Mouse (Mus musculus) erythroid progenitor cell, adult 5-6 weeks (primary cell): ENCODE measurements around the gene Kirrel2. TPM values are rescaled to one million over a fixed set of nuclear protein-coding genes. Genes with fewer than 3 reads are reported as not detected.
A peak's percentile ranks its signal among the peaks of the same experiment; 100 is the strongest.
"Not testable (repeated sequence)": the region's sequence is repeated elsewhere in the genome, so short reads cannot be mapped to it uniquely, and the experiment has no call there.

ENCODE experiments used
- ATAC-seq: replicated peaks from 2 replicates; pipeline ENCODE4 v1.8.0; 2016; ENCODE audit warnings: moderate number of reproducible peaks, mild to moderate bottlenecking, moderate TSS enrichment, inconsistent platforms; ENCODE audit not compliant: poor library complexity, low FRiP score, severe bottlenecking
- total RNA-seq, 2 experiments: library from RNA; stranded (forward) in 1 of 2; stranded (reverse) in 1 of 2; fragments of 150-400 nt in 1 of 2; fragments of 186-747, 209-891 nt in 1 of 2; gene quantifications; 2 replicates each; pipeline versions ENCODE4 v1.2.3 to v1.2.4; 2015 to 2017; ENCODE audit warnings: low replicate concordance in 2 of 2

The Kirrel2 gene
- total RNA-seq (2015; ENCODE audit: low replicate concordance): not detected in 2 replicates
- total RNA-seq (2017; ENCODE audit: low replicate concordance): not detected in 2 replicates

DNA sequence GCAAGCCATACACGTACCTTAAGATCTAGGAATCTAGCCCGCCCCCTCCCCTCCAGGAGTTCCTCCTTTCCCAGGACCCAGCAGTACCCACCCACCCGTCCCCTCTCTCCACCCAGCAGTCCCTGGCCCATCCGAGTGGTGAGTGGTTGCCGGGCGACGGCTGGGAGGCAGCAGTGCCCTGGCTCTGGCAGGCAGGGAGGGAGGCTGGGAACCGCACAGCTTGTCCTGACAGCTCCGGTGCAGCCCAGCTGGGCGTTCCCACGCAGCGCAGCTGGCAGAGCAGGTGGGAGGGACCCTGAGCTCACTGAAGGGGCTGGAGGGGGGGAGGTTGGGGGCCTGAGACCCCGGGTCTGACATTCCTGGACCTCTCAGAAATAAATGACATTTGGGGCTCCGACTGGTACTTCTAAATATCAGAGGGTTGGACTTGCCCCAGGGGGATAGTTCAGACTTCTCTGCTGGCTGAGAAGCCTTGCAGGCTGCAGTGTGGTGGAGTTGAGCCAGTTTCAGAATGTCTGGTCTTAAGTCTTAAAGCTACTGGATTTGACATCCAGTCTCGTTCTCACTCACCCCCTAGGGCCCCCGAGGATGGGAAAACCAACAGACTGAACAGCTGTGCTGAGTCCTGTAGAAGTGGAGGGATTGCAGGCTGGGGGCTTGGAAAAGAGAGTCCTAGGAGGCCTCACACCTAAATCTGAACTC lies at the start of gene Kirrel2, which contains the start of gene Nphs1:
Gene Kirrel2, minus strand, starts transcription at position 62 of the 702 bp plus-strand sequence.
Gene Nphs1, plus strand, starts transcription at position 687 of the 702 bp plus-strand sequence.
- no peak for ATAC-seq

DNA sequence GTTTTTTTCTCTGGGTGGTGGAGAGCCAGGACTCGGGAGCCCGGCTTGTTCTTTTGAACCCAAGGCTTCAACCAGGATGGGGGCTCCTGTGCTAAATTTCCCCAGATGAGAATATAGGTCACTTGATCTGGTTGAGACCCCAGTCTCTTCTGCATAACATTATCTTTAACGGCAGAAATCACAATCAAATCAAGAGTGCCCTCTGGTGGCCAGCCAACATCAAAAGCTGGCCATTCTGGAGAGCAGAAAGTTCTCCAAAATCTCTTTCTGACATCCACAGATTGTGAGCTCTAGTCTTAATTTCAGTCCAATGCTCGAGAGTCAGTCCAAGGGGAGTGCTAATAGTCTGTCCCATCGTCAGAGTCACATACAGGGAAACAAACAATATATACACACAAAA lies 43.7 kb upstream of the Kirrel2 start:
- ATAC-seq: not testable (repeated sequence)

DNA sequence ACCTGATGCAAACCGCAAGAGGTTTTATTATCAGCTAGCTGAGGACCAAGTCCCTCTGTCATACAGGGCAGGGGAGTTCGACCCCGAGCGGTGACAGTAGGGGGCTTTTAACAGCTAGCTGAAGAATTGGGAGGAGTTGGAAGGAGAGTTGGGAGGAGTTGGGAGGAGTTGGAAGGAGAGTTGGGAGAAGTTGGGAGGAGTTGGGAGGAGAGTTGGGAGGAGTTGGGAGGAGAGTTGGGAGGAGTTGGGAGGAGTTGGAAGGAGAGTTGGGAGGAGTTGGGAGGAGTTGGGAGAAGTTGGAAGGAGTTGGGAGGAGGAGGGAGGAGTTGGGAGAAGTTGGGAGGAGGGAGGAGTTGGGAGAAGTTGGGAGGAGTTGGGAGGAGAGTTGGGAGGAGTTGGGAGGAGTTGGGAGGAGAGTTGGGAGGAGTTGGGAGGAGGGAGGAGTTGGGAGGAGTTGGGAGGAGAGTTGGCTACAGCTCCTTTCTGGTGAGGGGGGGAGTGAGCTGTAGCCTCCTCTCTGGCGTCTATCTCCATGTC lies 38.1 kb upstream of the Kirrel2 start:
- not testable (repeated sequence) for ATAC-seq

DNA sequence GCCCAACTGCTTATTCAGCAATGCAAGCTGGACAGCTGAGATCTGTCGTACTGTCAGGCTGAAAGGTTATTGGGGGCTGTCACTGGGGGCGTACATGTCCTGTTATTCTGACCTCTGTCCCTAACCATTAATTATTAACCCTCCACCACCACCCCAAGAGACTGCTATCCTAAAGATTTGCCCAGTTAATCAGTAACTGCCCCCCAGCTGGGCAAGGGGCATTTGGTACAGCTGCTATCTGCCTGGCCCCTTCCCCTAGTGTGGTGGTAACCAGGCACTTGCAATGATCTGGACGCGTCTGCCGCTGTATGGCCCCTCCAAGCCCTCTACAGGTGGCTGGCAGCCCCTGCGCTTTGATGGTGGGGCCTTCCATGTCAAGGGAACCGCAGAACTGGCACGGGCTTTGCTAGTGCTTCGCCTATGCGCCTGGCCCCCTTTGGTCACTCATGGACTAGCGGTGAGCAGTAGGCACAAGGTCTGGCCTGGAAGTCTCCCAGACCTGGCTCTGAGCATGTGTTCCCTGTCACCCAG lies 36.0 kb upstream of the Kirrel2 start, which contains the start of gene Prodh2:
Gene Prodh2, plus strand, starts transcription at position 222 of the 531 bp plus-strand sequence.
- no peak for ATAC-seq

DNA sequence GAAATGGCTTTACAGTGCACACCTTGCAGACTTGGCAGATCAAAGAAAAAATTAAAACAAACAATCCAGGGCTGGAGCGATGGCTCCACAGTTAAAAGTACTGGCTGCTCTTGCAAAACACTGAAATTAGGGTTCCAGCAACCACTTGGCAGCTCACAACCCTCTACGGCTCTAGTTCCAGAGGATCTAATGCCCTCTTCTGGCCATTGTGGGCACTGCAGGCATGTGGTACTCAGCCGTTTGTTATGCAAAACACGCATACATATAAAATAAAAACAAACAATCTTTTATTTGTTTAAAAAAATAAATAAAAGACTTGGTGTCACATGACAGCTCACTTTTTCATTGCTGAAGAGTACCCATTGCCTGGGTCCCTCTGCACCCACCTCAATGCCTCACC lies 35.3 kb upstream of the Kirrel2 start:
- peak; percentile 70; the same call in 1 of the 2 replicates for ATAC-seq

DNA sequence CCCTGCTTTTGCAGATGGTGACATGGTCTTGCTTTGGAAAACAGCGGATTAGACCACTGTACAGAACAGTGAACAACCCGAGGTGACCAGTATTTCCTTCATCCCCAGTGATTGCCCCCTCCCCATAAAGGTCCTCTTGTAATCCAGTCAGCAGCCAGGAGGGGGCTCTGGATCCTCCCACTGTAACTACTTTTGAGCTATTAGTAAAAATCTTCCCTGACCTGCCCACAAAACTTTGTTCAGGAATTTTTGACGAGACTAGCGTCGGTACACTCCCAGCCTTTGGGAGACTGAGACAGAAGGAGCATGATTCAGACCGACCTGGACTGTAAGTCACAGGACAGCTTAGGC lies 33.4 kb upstream of the Kirrel2 start:
- ATAC-seq: no peak

DNA sequence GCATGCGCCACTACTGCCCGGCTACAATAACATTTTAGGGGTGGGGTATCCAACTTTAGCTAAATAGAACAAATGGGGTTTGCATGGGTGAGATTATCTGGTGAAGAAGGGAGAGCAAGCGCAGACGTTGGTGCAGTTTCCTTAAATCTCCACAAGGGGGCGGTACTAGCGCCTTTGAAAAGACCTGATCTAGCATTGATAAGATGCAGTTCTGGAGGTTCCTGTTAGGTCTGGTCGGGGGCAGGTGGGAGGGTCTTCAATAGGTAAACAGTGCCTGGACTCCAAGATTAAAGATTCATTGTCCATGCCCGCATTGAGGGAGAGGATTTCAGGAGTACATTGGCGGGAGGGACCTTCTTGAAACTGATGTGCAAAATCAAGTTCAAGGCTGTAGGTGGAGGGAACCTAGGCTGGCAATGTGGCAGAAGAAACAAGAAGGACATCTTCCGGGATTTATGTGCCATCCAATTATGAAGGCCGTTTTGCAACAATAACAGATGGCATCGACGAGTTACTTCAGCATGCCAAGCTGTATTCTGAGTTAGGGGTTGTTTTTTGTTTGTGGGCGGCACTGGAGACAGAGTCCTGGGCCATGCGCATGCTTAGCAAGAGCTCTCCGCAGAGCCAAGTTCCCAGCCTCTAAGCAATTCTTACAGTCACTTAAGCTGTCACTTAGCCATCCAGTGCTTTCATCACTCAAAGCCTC lies 32.9 kb upstream of the Kirrel2 start:
- ATAC-seq: no peak

DNA sequence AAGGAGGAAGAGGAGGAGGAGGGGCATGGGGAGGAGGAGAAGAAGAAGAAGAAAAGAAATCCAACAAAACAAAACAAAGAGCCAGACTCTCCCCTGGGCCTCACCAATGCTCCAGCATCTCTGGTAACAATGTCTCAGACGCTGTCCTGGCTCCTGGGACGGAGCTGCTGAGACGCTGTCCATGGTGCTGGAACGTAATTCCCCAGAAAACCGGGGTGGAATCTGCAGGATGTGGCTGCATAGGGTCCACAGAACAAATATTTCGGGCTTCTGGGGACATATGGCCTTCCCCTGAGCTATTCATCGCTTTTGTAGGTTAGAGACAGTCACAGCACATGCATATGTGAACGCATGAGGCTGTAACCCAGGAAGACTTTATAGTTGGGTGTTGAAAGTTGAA lies 26.8 kb upstream of the Kirrel2 start:
- no peak for ATAC-seq

DNA sequence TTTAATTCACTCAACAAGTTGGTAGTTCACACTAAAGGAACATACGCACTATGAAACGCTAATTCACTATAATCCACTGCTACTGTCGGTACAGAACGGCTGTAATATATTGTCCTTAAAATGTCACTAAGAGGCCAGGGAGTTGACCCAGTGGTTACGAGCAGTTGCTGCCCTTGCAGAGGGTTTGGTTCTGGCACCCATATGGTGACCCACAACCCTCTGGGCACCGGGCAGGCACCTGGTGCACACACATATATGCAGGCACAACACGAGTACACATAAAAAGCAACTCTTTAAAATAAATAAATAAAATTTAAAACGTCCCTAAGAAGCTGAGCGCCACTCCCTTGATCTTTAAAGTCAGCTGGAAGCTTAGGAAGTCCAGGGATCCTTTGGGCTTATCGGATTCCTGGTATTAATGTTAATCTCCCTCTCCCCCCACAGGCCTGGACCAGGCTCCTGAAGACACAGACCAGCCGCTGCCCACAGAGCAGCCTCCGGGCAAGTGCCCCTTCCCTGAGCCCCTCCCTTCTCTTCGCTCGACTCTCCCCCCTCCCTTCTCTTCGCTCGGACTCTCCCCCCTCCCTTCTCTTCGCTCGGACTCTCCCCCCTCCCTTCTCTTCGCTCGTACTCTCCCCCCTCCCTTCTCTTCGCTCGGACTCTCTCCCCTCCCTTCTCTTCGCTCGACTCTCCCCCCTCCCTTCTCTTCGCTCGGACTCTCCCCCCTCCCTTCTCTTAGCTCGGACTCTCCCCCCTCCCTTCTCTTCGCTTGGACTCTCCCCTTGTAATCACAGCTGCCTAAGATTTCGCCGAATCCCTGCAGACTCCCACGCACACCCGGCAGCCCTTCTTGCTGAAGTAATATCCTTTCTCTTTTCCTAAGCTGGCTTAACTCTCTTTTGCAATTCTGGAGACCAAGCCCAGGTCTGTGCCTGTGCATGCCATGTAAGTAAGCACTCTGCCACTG lies 20.2 kb upstream of the Kirrel2 start:
- no peak for ATAC-seq

DNA sequence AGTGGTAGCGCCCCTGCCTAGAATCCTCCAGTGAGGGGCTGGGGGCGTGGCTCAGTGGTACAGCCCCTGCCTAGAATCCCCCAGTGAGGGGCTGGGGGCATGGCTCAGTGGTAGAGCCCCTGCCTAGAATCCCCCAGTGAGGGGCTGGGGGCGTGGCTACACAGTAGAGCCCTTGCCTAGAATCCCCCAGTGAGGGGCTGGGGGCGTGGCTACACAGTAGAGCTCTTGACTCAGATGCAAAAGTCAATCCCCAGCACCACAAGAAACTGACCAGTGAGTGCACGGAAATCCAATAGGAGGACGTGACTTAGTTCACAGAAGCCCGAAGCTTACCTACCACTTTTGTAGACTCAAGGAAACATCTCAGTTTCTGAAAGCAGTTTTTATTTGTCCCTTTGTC lies 18.6 kb upstream of the Kirrel2 start:
- not testable (repeated sequence) for ATAC-seq

DNA sequence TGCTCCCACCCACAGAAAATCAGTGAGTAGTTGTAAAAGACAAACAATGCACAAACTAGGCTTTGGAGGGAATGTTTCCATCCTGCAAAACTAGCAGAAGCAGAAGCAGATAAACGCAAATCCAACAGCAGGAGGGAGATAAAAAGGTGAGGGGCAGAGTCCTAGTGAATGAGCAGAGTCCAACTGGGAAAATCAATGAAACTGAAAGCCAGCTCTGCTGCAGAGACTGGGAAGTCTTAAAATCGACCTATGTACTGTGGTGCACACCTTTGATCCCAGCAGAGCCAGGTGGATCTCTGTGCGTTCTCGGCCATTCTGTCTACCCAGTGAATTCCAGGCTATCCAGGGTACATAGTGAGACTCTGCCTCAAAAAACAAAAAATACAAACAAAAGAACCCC lies 17.5 kb upstream of the Kirrel2 start:
- no peak for ATAC-seq

DNA sequence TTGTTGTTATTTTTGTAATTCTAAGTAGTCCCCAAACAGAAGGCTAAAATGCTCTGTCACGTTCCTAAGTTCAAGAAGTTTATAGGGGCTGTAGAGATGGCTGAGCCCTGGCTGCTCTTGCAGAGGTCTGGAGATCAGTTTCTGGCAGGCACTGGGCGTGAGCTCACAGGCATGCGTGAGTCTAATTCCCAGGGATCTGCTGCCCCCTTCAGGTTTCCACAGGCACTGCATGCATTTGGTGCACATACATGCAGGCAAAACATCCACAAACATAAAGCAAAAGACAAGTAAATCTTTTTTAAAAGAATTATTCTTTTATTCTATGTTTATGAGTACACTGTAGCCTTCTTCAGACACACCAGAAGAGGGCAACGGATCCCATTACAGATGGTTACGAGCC lies 14.9 kb upstream of the Kirrel2 start:
- ATAC-seq: no peak

DNA sequence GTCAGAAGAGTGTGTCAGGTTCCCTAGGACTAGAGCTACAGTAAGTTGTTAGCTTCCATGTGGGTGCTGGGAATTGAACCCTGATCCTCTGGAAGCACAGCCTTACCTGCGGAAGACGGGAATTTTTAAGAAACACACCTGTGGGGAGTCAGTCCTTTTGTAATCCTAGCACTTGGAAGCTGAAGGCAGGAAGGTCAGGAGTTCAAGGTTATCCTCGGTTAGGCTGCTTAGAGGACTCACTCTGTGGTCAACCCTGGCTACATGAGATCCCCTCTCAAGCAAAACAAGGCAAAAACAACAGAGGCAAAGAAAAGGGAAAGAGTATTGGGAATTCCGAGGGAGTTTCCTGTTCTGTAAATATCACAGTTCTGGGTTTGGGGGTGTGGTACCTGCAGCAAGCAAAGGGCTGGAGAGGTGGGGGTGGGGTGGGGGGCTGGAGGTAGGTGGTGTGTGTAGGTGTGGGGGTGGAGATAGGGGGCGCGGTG lies 7.4 kb upstream of the Kirrel2 start:
- ATAC-seq: no peak

DNA sequence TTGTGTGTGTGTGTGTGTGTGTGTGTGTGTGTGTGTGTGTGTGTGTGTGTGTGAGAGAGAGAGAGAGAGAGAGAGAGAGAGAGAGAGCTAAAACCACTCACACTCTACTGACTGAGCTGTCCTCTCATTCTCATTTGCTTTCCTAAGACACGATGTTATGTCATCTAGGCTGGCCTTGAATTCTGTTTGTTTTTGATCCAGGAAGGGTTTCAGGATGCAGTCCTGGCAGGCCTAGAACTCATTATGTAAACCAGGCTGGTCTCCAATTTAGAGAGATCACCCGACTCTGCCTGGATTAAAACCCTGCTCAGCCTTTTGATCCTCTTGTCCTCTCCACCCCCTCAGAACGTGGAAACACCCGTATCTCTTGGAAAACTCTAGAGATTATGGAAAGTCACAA lies 6.5 kb upstream of the Kirrel2 start:
- ATAC-seq: no peak

DNA sequence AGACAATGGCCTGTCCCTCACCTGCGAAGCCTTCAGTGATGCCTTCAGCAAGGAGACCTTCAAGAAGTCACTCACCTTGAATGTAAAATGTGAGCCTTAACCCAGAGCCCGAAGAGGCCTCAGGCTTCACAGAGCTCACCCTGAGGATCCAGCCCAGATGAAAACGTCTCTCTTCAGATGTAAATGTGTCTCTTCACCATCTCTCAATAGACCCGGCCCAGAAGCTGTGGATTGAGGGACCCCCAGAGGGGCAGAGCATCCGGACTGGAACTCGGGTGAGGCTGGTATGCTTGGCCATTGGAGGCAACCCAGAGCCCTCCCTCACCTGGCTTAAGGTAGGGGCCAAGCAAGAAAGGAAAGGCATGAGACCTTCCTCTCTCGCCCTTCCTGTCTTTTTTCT lies 6.1 kb upstream of the Kirrel2 start:
- ATAC-seq: no peak

DNA sequence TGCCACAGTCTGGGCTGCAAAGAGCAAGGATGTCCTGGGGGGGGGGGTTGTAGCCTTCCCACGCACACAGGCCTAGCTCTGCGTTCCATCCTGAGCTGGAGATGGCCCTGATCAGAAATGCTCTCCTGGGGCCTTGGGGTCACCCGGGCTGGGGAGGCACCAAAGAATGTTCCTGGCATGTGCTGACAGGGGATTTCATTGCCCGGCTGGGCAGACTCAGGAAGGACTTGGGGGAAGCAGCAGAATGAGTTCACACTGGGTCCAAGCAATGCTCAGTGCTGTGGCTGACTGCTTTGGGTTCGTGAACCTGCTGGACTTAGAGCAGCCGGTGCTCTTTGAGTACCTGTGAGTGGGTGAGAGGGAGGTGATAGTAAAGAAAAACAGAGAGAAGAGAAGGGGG lies 2.0 kb upstream of the Kirrel2 start:
- no peak for ATAC-seq

DNA sequence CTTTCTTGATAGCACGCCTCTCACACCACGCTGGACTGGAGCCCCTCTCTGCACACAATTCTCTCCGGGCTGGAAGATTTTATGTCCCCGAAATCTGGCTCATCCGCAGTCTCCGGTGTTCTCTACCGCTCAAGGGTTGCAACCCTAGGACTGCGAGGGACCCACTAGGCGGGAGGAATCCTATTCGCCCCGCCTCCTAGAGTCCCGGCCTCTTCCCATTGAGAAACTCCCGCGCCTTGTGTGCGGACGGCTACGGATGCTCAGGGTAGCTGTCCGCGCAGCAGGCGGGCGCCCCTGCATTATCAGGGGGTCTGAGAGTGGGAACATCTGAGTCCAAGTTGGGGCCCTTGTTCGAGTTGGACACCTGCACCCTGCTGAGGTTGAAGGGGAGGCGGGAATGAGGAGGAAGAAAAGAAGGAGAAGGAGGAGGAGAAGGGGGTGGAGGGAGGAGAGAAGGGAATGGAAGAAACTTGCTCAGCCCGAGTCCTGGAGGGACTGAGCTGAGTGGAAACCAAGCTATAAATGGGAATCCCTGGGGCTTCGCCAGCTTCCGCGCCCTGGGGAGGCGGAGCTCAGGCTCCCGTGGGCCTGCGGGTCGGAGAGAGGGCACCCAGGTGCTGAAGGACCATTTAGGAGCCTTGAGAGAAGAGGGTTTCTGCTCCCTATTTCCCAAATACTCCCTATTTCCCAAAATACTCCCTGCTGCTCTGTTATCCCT lies 420 bp downstream of the Kirrel2 start:
- no peak for ATAC-seq

DNA sequence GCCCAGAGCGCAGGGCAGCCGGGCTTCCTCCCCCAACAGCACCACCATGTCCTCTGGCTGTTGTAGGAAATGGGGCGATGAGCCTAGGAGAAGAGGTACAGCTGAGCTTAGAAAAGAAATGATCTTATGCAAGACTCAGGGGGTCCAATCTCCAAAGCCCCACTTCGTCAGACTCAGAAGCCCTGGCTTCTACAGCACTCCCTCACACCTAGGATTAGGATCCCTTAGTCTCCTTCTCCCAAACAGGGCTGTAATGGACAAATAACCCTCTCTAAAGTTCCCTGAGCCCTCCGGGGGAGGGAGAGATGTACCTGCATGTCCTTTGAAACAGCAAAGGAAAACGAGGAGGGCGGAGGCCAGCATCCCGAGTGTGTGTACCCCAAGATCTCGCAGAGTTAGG lies 1.0 kb downstream of the Kirrel2 start:
- no peak for ATAC-seq

DNA sequence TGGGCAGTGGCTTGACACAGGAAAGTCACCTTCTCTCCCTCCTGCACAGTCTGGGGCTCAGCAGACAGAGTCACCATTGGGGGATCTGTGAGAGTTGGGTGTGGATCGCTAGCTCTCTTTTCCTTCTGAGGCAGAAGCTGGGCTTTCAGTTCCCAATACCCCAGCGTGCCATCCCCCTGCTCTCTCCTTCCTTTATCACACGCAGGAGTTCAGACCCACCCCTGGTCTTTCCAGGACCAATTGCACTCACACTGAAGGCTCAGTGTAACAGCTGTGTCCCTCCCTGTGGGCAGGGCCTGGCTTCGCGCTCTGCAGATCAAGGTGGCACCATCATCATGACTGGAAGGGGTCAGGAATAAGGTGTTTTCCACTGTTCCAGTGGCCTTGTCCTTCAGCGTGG lies 3.2 kb downstream of the Kirrel2 start:
- ATAC-seq: no peak
